Comparison of ENCODE assay signal across 8 mouse cellular contexts in genomic region chr3:96497451-96498028, GRCm38 (mm10). TPM values are rescaled to one million over a fixed set of nuclear protein-coding genes. Genes with fewer than 3 reads are reported as not detected.
A peak's percentile ranks its signal among the peaks of the same experiment; 100 is the strongest.
DNase-seq lines count a peak whose midpoint lies in the region; ATAC-seq and TF ChIP-seq lines count a peak whose summit lies in the region.

No protein-coding gene starts in this region.

- ATAC-seq in common myeloid progenitor, adult 5-6 weeks (replicated peaks; ENCODE audit: low read depth, poor library complexity, severe bottlenecking) = peak; percentile 4

- no peaks in the 10 kb centered on the region for H3K27me3 ChIP-seq in megakaryocyte, embryonic 14.5 days (replicated peaks)

- intact Hi-C loops in gastrocnemius, adult 2 months (cut with DNase I) = loop anchor here (2.0 kb wide), 1 partner anchor 35 kb away; no protein-coding TSS in a partner anchor

- H3K9me3 ChIP-seq in megakaryocyte, embryonic 14.5 days = no peaks in the 10 kb centered on the region

- H3K36me3 ChIP-seq in megakaryocyte, embryonic 14.5 days (replicated peaks; ENCODE audit: low read length) = no peaks in the 10 kb centered on the region

- H3K27ac ChIP-seq in gastrocnemius, adult 2 months = peak overlapping the region; percentile 38

- peaks cover 31% of the 10 kb centered on the region for H3K4me1 ChIP-seq in megakaryocyte, embryonic 14.5 days

- TF ChIP-seq CTCF in gastrocnemius, adult 2 months (IDR thresholded peaks at IDR 0.05) = peak; percentile 69

- H3K4me3 ChIP-seq in gastrocnemius, adult 2 months = peak overlapping the region; percentile 74
- peak overlapping the region; percentile 93 for H3K4me3 ChIP-seq in megakaryocyte, embryonic 14.5 days (replicated peaks)

- DNase-seq in ZHBTc4 (ENCODE audit: low read depth, low spot score) = peak; percentile 85
- peak; percentile 79 for DNase-seq in gastrocnemius, adult 2 months
- DNase-seq in hindlimb bud, embryonic 11.5 days (ENCODE audit: extremely low spot score, low read depth, low spot score) = peak; percentile 75
- peak; percentile 44 to 90 for DNase-seq in left cerebral cortex, adult 9 months (ENCODE audit: low spot score in 2 of 2)
- peak; percentile 81 for DNase-seq in right cerebral cortex, postnatal 25 days
- DNase-seq in yolk sac, embryonic 10.5 days (ENCODE audit: low spot score) = peak; percentile 85

RNA-seq across cellular contexts. Expression of gene Hfe2, which starts 27.4 kb away (rescaled TPM):
- total RNA-seq in common myeloid progenitor, adult 5-6 weeks (2017) = not detected in 2 replicates
- 100 to 1,000 TPM; 590 to 675 TPM for total RNA-seq in gastrocnemius, adult 2 months (2021)
- polyA plus RNA-seq in megakaryocyte, embryonic 14.5 days (2012; ENCODE audit: insufficient read depth, low replicate concordance) = 21.2 and 30.0 TPM in 2 replicates

RNA-seq across cellular contexts. Expression of gene BC107364, which starts 45.4 kb away (rescaled TPM):
- total RNA-seq in common myeloid progenitor, adult 5-6 weeks (2017) = not detected in 2 replicates
- total RNA-seq in gastrocnemius, adult 2 months (2021) = not detected
- polyA plus RNA-seq in megakaryocyte, embryonic 14.5 days (2012; ENCODE audit: insufficient read depth, low replicate concordance) = not detected in 2 replicates

Comparison
In these comparisons a context has a peak if more than half of its experiments do, and no peak if none do; other contexts are left out.
1. Peak in every context shown above with its lines: DNase-seq, ATAC-seq, H3K4me3 ChIP-seq and H3K27ac ChIP-seq.
2. RNA of gene Hfe2, which starts 27.4 kb away (total RNA-seq): 590 to 675 TPM in gastrocnemius, adult 2 months; not detected in common myeloid progenitor, adult 5-6 weeks; every median in the first group is over 100 times any median in the second.